Mouse (Mus musculus): ENCODE data around the gene Gria2. TPM values are rescaled to one million over a fixed set of nuclear protein-coding genes. Genes with fewer than 3 reads are reported as not detected.

Gene Gria2
- polyA plus RNA-seq (2015; fragmentation: Nextera tagmentation; extraction: Ambion mirVana) = 0.54 and 0.89 TPM in 2 replicates

GRCm38 (mm10) chr3:80802596-80803081 is at the start of gene Gria2:
Gene Gria2, minus strand, starts transcription at chr3:80802835.
- no peaks in the 10 kb centered on the region for H3K9me3 ChIP-seq (ENCODE audit: low read length)
- H3K36me3 ChIP-seq (ENCODE audit: insufficient read depth, low read length) = no peaks in the 10 kb centered on the region
- peaks cover 23% of the 10 kb centered on the region for H3K27me3 ChIP-seq (ENCODE audit: insufficient read depth, low read length)
- no peak within 1 kb of the TSS for H3K27ac ChIP-seq (ENCODE audit: low read length)
- ATAC-seq (ENCODE audit: low FRiP score, low TSS enrichment) = peak; percentile 97
- peak within 1 kb of the TSS; percentile 41 for H3K4me3 ChIP-seq (ENCODE audit: low read length)
- peaks cover 11% of the 10 kb centered on the region; the same call in 1 of the 2 replicates for H3K4me1 ChIP-seq (ENCODE audit: insufficient read depth, low read length)
- under 1% methylated on average over 34 of the region's 35 CpGs for WGBS
- peak within 1 kb of the TSS; percentile 64 for H3K4me2 ChIP-seq (replicated peaks; ENCODE audit: low read depth, low read length)
- no peak within 1 kb of the TSS for H3K9ac ChIP-seq (replicated peaks; ENCODE audit: low read length)

- Histone ChIP-seq H3K9me3 (ENCODE audit: low read length) (no peaks in the 10 kb centered on the region), H3K27ac (ENCODE audit: low read length) (no peak overlapping the region), H3K4me2 (replicated peaks; ENCODE audit: low read depth, low read length) (no peak overlapping the region), H3K4me1 (ENCODE audit: insufficient read depth, low read length) (no peaks in the 10 kb centered on the region), H3K9ac (replicated peaks; ENCODE audit: low read length) (no peak overlapping the region), H3K36me3 (ENCODE audit: insufficient read depth, low read length) (no peaks in the 10 kb centered on the region), H3K27me3 (ENCODE audit: insufficient read depth, low read length) (no peaks in the 10 kb centered on the region), H3K4me3 (ENCODE audit: low read length) (no peak overlapping the region)
- no peak for ATAC-seq (ENCODE audit: low FRiP score, low TSS enrichment)
- WGBS = 86% methylated on average over 10 of the region's 10 CpGs
Observed at GRCm38 (mm10) chr3:80850947-80851346, 48.3 kb upstream of the Gria2 start.

GRCm38 (mm10) chr3:80845634-80846033 is 43.0 kb upstream of the Gria2 start:
- Histone ChIP-seq H3K9ac (replicated peaks; ENCODE audit: low read length) (no peak overlapping the region), H3K27me3 (ENCODE audit: insufficient read depth, low read length) (no peaks in the 10 kb centered on the region), H3K36me3 (ENCODE audit: insufficient read depth, low read length) (no peaks in the 10 kb centered on the region), H3K4me1 (ENCODE audit: insufficient read depth, low read length) (no peaks in the 10 kb centered on the region), H3K4me3 (ENCODE audit: low read length) (no peak overlapping the region), H3K27ac (ENCODE audit: low read length) (no peak overlapping the region), H3K9me3 (ENCODE audit: low read length) (no peaks in the 10 kb centered on the region), H3K4me2 (replicated peaks; ENCODE audit: low read depth, low read length) (no peak overlapping the region)
- no peak for ATAC-seq (ENCODE audit: low FRiP score, low TSS enrichment)
- WGBS = 52% methylated on average over 2 of the region's 2 CpGs

GRCm38 (mm10) chr3:80839845-80840244 is 37.2 kb upstream of the Gria2 start:
- no peak overlapping the region for H3K4me3 ChIP-seq (ENCODE audit: low read length)
- H3K9ac ChIP-seq (replicated peaks; ENCODE audit: low read length) = no peak overlapping the region
- no peaks in the 10 kb centered on the region for H3K27me3 ChIP-seq (ENCODE audit: insufficient read depth, low read length)
- no peaks in the 10 kb centered on the region for H3K9me3 ChIP-seq (ENCODE audit: low read length)
- no peak for ATAC-seq (ENCODE audit: low FRiP score, low TSS enrichment)
- H3K27ac ChIP-seq (ENCODE audit: low read length) = no peak overlapping the region
- whole genome bisulfite sequencing = 65% methylated on average over 5 of the region's 5 CpGs
- H3K4me2 ChIP-seq (replicated peaks; ENCODE audit: low read depth, low read length) = no peak overlapping the region
- H3K36me3 ChIP-seq (ENCODE audit: insufficient read depth, low read length) = no peaks in the 10 kb centered on the region
- H3K4me1 ChIP-seq (ENCODE audit: insufficient read depth, low read length) = no peaks in the 10 kb centered on the region

- WGBS = 43% methylated on average over 3 of the region's 3 CpGs
- H3K36me3 ChIP-seq (ENCODE audit: insufficient read depth, low read length) = no peaks in the 10 kb centered on the region
- no peak overlapping the region for H3K4me2 ChIP-seq (replicated peaks; ENCODE audit: low read depth, low read length)
- H3K4me3 ChIP-seq (ENCODE audit: low read length) = no peak overlapping the region
- H3K4me1 ChIP-seq (ENCODE audit: insufficient read depth, low read length) = no peaks in the 10 kb centered on the region
- H3K27me3 ChIP-seq (ENCODE audit: insufficient read depth, low read length) = no peaks in the 10 kb centered on the region
- H3K27ac ChIP-seq (ENCODE audit: low read length) = no peak overlapping the region
- H3K9me3 ChIP-seq (ENCODE audit: low read length) = no peaks in the 10 kb centered on the region
- H3K9ac ChIP-seq (replicated peaks; ENCODE audit: low read length) = no peak overlapping the region
- no peak for ATAC-seq (ENCODE audit: low FRiP score, low TSS enrichment)
Observed at GRCm38 (mm10) chr3:80837583-80837982, 34.9 kb upstream of the Gria2 start.

GRCm38 (mm10) chr3:80823975-80824374 is 21.3 kb upstream of the Gria2 start:
- no peaks in the 10 kb centered on the region for H3K27me3 ChIP-seq (ENCODE audit: insufficient read depth, low read length)
- H3K9ac ChIP-seq (replicated peaks; ENCODE audit: low read length) = no peak overlapping the region
- H3K4me3 ChIP-seq (ENCODE audit: low read length) = no peak overlapping the region
- ATAC-seq (ENCODE audit: low FRiP score, low TSS enrichment) = no peak
- H3K36me3 ChIP-seq (ENCODE audit: insufficient read depth, low read length) = no peaks in the 10 kb centered on the region
- H3K4me1 ChIP-seq (ENCODE audit: insufficient read depth, low read length) = no peaks in the 10 kb centered on the region
- no peak overlapping the region for H3K27ac ChIP-seq (ENCODE audit: low read length)
- no peak overlapping the region for H3K4me2 ChIP-seq (replicated peaks; ENCODE audit: low read depth, low read length)
- 97% methylated on average over 1 of the region's 1 CpGs for WGBS
- H3K9me3 ChIP-seq (ENCODE audit: low read length) = 0 out of 2 replicates have a peak, but pooled peaks cover 4% of the 10 kb centered on the region

- no peak overlapping the region for H3K27ac ChIP-seq (ENCODE audit: low read length)
- no peak overlapping the region for H3K9ac ChIP-seq (replicated peaks; ENCODE audit: low read length)
- H3K4me2 ChIP-seq (replicated peaks; ENCODE audit: low read depth, low read length) = no peak overlapping the region
- H3K9me3 ChIP-seq (ENCODE audit: low read length) = no peaks in the 10 kb centered on the region
- no peaks in the 10 kb centered on the region for H3K4me1 ChIP-seq (ENCODE audit: insufficient read depth, low read length)
- no peak for ATAC-seq (ENCODE audit: low FRiP score, low TSS enrichment)
- 88% methylated on average over 1 of the region's 1 CpGs for WGBS
- no peaks in the 10 kb centered on the region for H3K36me3 ChIP-seq (ENCODE audit: insufficient read depth, low read length)
- H3K4me3 ChIP-seq (ENCODE audit: low read length) = no peak overlapping the region
- no peaks in the 10 kb centered on the region for H3K27me3 ChIP-seq (ENCODE audit: insufficient read depth, low read length)
Observed at GRCm38 (mm10) chr3:80818619-80819018, 16.0 kb upstream of the Gria2 start.

- H3K36me3 ChIP-seq (ENCODE audit: insufficient read depth, low read length) = no peaks in the 10 kb centered on the region
- ATAC-seq (ENCODE audit: low FRiP score, low TSS enrichment) = peak; percentile 39; the same call in 1 of the 2 replicates
- H3K9me3 ChIP-seq (ENCODE audit: low read length) = no peaks in the 10 kb centered on the region
- no peak overlapping the region for H3K9ac ChIP-seq (replicated peaks; ENCODE audit: low read length)
- no peak overlapping the region for H3K4me2 ChIP-seq (replicated peaks; ENCODE audit: low read depth, low read length)
- no peaks in the 10 kb centered on the region for H3K4me1 ChIP-seq (ENCODE audit: insufficient read depth, low read length)
- no peak overlapping the region for H3K4me3 ChIP-seq (ENCODE audit: low read length)
- no peaks in the 10 kb centered on the region for H3K27me3 ChIP-seq (ENCODE audit: insufficient read depth, low read length)
- H3K27ac ChIP-seq (ENCODE audit: low read length) = no peak overlapping the region
Observed at GRCm38 (mm10) chr3:80813734-80814133, 11.1 kb upstream of the Gria2 start.

GRCm38 (mm10) chr3:80812237-80812636 is 9.6 kb upstream of the Gria2 start:
- Histone ChIP-seq H3K27me3 (ENCODE audit: insufficient read depth, low read length) (no peaks in the 10 kb centered on the region), H3K4me3 (ENCODE audit: low read length) (no peak overlapping the region), H3K27ac (ENCODE audit: low read length) (no peak overlapping the region), H3K9ac (replicated peaks; ENCODE audit: low read length) (no peak overlapping the region), H3K4me1 (ENCODE audit: insufficient read depth, low read length) (no peaks in the 10 kb centered on the region), H3K36me3 (ENCODE audit: insufficient read depth, low read length) (no peaks in the 10 kb centered on the region), H3K4me2 (replicated peaks; ENCODE audit: low read depth, low read length) (no peak overlapping the region), H3K9me3 (ENCODE audit: low read length) (no peaks in the 10 kb centered on the region)
- WGBS = 75% methylated on average over 3 of the region's 3 CpGs
- no peak for ATAC-seq (ENCODE audit: low FRiP score, low TSS enrichment)

- no peaks in the 10 kb centered on the region for H3K36me3 ChIP-seq (ENCODE audit: insufficient read depth, low read length)
- no peak overlapping the region for H3K4me3 ChIP-seq (ENCODE audit: low read length)
- H3K9ac ChIP-seq (replicated peaks; ENCODE audit: low read length) = no peak overlapping the region
- peaks cover 7% of the 10 kb centered on the region; the same call in 1 of the 2 replicates for H3K4me1 ChIP-seq (ENCODE audit: insufficient read depth, low read length)
- WGBS = 11% methylated on average over 1 of the region's 1 CpGs
- no peak overlapping the region for H3K27ac ChIP-seq (ENCODE audit: low read length)
- peaks cover 19% of the 10 kb centered on the region for H3K27me3 ChIP-seq (ENCODE audit: insufficient read depth, low read length)
- no peak for ATAC-seq (ENCODE audit: low FRiP score, low TSS enrichment)
- H3K4me2 ChIP-seq (replicated peaks; ENCODE audit: low read depth, low read length) = no peak overlapping the region
- no peaks in the 10 kb centered on the region for H3K9me3 ChIP-seq (ENCODE audit: low read length)
Observed at GRCm38 (mm10) chr3:80805327-80805726, 2.7 kb upstream of the Gria2 start.

Data from kidney, embryonic 16.5 days (tissue).